Mouse (Mus musculus): ENCODE results near the gene Micu1.

DNA sequence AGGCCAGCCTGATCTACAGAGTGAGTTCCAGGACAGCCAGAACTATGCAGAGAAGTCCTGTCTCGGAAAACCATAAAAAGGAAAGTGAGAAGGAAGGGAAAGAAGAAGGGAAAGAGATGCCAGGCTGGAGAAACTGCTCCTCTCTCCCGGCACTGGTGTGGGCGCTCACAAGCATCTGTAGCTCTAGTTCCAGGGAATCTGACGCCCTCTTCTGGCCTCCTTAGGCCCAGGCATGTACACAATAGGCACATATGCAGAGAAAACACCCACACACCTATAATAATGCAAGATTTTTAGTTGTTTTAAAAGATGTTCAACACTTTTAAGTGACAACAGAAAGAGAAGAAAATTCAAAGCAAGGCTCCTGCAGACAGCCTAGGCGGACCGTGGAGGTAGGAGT lies 144.1 kb downstream of the Micu1 start:
- TF ChIP-seq POLR2A (IDR thresholded peaks at IDR 0.05; ENCODE audit: insufficient read depth, low read length) (no peak), CTCF (IDR thresholded peaks at IDR 0.05; ENCODE audit: low read depth, low read length) (peak; percentile 66)

Data from ES-Bruce4 (cell line).